Mouse (Mus musculus) midbrain, embryonic 13.5 days (tissue): ENCODE measurements at regions not wholly inside any gene's neighbourhood (a gene's known extent, or its start where the extent isn't known, plus 50 kb on each side); places are given as distances from the start of the nearest gene placed in this dataset.
"Not testable (repeated sequence)": the region's sequence is repeated elsewhere in the genome, so short reads cannot be mapped to it uniquely, and the experiment has no call there.

Source experiments
- ATAC-seq: fragments of 200-750 bp; cut with Nextera tagmentation; 2 replicates; pipeline ENCODE4 v1.8.0; 2017; ENCODE audit warnings: mild to moderate bottlenecking, moderate TSS enrichment, moderate library complexity
- H3K27ac ChIP-seq: fragments of 300-500 bp; sonication (generic); 2 replicates; pipeline ENCODE4 v1.5.1; 2015; ENCODE audit warnings: inconsistent platforms, mild to moderate bottlenecking, moderate library complexity
- H3K27me3 ChIP-seq: fragments of 300-500 bp; sonication (generic); 2 replicates; pipeline ENCODE4 v1.6.1; 2015; ENCODE audit warnings: mild to moderate bottlenecking, inconsistent platforms
- H3K36me3 ChIP-seq: fragments of 300-500 bp; sonication (generic); 2 replicates; pipeline ENCODE4 v1.6.1; 2015; ENCODE audit warnings: mild to moderate bottlenecking, inconsistent platforms
- H3K4me1 ChIP-seq: fragments of 300-500 bp; sonication (generic); replicated peaks from 2 replicates; pipeline ENCODE4 v1.6.1; 2015; ENCODE audit warnings: inconsistent platforms
- H3K4me2 ChIP-seq: fragments of 300-500 bp; sonication (generic); replicated peaks from 2 replicates; pipeline ENCODE4 v1.6.1; 2015; ENCODE audit warnings: moderate library complexity, mild to moderate bottlenecking, inconsistent platforms
- H3K4me3 ChIP-seq: fragments of 300-500 bp; sonication (generic); replicated peaks from 2 replicates; pipeline ENCODE4 v1.5.1; 2015; ENCODE audit warnings: mild to moderate bottlenecking, inconsistent platforms
- H3K9ac ChIP-seq: fragments of 300-500 bp; sonication (generic); replicated peaks from 2 replicates; pipeline ENCODE4 v1.6.1; 2015; ENCODE audit warnings: mild to moderate bottlenecking, inconsistent platforms
- H3K9me3 ChIP-seq: fragments of 300-500 bp; sonication (generic); 2 replicates; pipeline ENCODE4 v1.6.1; 2016; ENCODE audit warnings: mild to moderate bottlenecking, inconsistent platforms
- WGBS: fragments of 180-500 bp; shearing (Covaris S2); methylation state at CpG from one replicate; pipeline ENCODE4 v1.1.7; 2015; 5-methylcytosine and 5-hydroxymethylcytosine counted together

GRCm38 (mm10) chr6:82143496-82143895 lies 102.7 kb downstream of the Eva1a start:
- ATAC-seq: no peak

GRCm38 (mm10) chr6:82150051-82150450 lies 109.2 kb downstream of the Eva1a start:
- H3K27ac ChIP-seq: no peak overlapping the region
- H3K9me3 ChIP-seq: no peaks in the 10 kb centered on the region
- no peak overlapping the region for H3K9ac ChIP-seq
- no peaks in the 10 kb centered on the region for H3K27me3 ChIP-seq
- no peak overlapping the region for H3K4me2 ChIP-seq
- H3K4me1 ChIP-seq: no peaks in the 10 kb centered on the region
- ATAC-seq: no peak
- H3K36me3 ChIP-seq: no peaks in the 10 kb centered on the region
- no peak overlapping the region for H3K4me3 ChIP-seq
- WGBS: 89% methylated on average over 2 of the region's 2 CpGs

More at GRCm38 (mm10) chr6:82143496-82143895, 102.7 kb downstream of the Eva1a start:
- H3K4me1 ChIP-seq: no peaks in the 10 kb centered on the region
- H3K27ac ChIP-seq: no peak overlapping the region
- 82% methylated on average over 6 of the region's 6 CpGs for WGBS
- no peak overlapping the region for H3K4me2 ChIP-seq
- no peaks in the 10 kb centered on the region for H3K36me3 ChIP-seq
- H3K27me3 ChIP-seq: no peaks in the 10 kb centered on the region
- H3K9ac ChIP-seq: no peak overlapping the region
- H3K9me3 ChIP-seq: peaks cover 8% of the 10 kb centered on the region; the same call in 1 of the 2 replicates
- H3K4me3 ChIP-seq: no peak overlapping the region

- Histone ChIP-seq H3K9me3 (no peaks in the 10 kb centered on the region), H3K9ac (no peak overlapping the region), H3K4me1 (no peaks in the 10 kb centered on the region), H3K27me3 (no peaks in the 10 kb centered on the region), H3K4me2 (no peak overlapping the region), H3K36me3 (no peaks in the 10 kb centered on the region), H3K4me3 (no peak overlapping the region), H3K27ac (no peak overlapping the region)
- WGBS: 42% methylated on average over 5 of the region's 5 CpGs
- ATAC-seq: no peak
Observed at GRCm38 (mm10) chr6:82170349-82171080, 129.7 kb downstream of the Eva1a start.

GRCm38 (mm10) chr6:82174943-82175342 lies 134.1 kb downstream of the Eva1a start:
- Histone ChIP-seq H3K27ac (no peak overlapping the region), H3K4me3 (no peak overlapping the region), H3K4me2 (no peak overlapping the region), H3K36me3 (no peaks in the 10 kb centered on the region), H3K4me1 (no peaks in the 10 kb centered on the region), H3K9me3 (no peaks in the 10 kb centered on the region), H3K27me3 (no peaks in the 10 kb centered on the region), H3K9ac (no peak overlapping the region)
- 10% methylated on average over 2 of the region's 2 CpGs for WGBS
- no peak for ATAC-seq

- Histone ChIP-seq H3K4me1 (no peaks in the 10 kb centered on the region), H3K4me3 (no peak overlapping the region), H3K9ac (no peak overlapping the region), H3K36me3 (no peaks in the 10 kb centered on the region), H3K9me3 (no peaks in the 10 kb centered on the region), H3K4me2 (no peak overlapping the region), H3K27ac (no peak overlapping the region), H3K27me3 (no peaks in the 10 kb centered on the region)
- no peak for ATAC-seq
- 90% methylated on average over 7 of the region's 7 CpGs for WGBS
Observed at GRCm38 (mm10) chr6:82200130-82200529, 159.3 kb downstream of the Eva1a start.

GRCm38 (mm10) chr6:82204821-82205566 lies 164.2 kb downstream of the Eva1a start:
- no peak for ATAC-seq
- Histone ChIP-seq H3K36me3 (no peaks in the 10 kb centered on the region), H3K4me3 (no peak overlapping the region), H3K27me3 (no peaks in the 10 kb centered on the region), H3K9ac (no peak overlapping the region), H3K4me1 (no peaks in the 10 kb centered on the region), H3K4me2 (no peak overlapping the region), H3K9me3 (no peaks in the 10 kb centered on the region), H3K27ac (no peak overlapping the region)
- 86% methylated on average over 8 of the region's 8 CpGs for WGBS

- Histone ChIP-seq H3K4me1 (no peaks in the 10 kb centered on the region), H3K4me2 (no peak overlapping the region), H3K9ac (no peak overlapping the region), H3K27ac (no peak overlapping the region), H3K9me3 (no peaks in the 10 kb centered on the region), H3K27me3 (no peaks in the 10 kb centered on the region), H3K36me3 (no peaks in the 10 kb centered on the region), H3K4me3 (no peak overlapping the region)
- no peak for ATAC-seq
- WGBS: 26% methylated on average over 5 of the region's 5 CpGs
Observed at GRCm38 (mm10) chr6:82237834-82238233, 164.3 kb upstream of the Tacr1 start.

GRCm38 (mm10) chr6:82240584-82241245 lies 161.4 kb upstream of the Tacr1 start:
- no peaks in the 10 kb centered on the region for H3K9me3 ChIP-seq
- no peak for ATAC-seq
- no peak overlapping the region for H3K4me2 ChIP-seq
- WGBS: 80% methylated on average over 7 of the region's 7 CpGs
- no peaks in the 10 kb centered on the region for H3K36me3 ChIP-seq
- no peak overlapping the region for H3K4me3 ChIP-seq
- no peaks in the 10 kb centered on the region for H3K27me3 ChIP-seq
- H3K9ac ChIP-seq: no peak overlapping the region
- H3K4me1 ChIP-seq: no peaks in the 10 kb centered on the region
- H3K27ac ChIP-seq: no peak overlapping the region

GRCm38 (mm10) chr6:82247652-82248051 lies 154.5 kb upstream of the Tacr1 start:
- WGBS: 80% methylated on average over 1 of the region's 1 CpGs
- not testable (repeated sequence) for H3K4me3 ChIP-seq, ATAC-seq, H3K4me2 ChIP-seq, H3K4me1 ChIP-seq, H3K9me3 ChIP-seq, H3K36me3 ChIP-seq, H3K9ac ChIP-seq, H3K27me3 ChIP-seq, H3K27ac ChIP-seq

GRCm38 (mm10) chr6:82284494-82284893 lies 117.6 kb upstream of the Tacr1 start:
- ATAC-seq: no peak
- Histone ChIP-seq H3K4me1 (peaks cover 5% of the 10 kb centered on the region; the same call in 1 of the 2 replicates), H3K9ac (no peak overlapping the region), H3K36me3 (no peaks in the 10 kb centered on the region), H3K27ac (no peak overlapping the region), H3K27me3 (no peaks in the 10 kb centered on the region), H3K9me3 (no peaks in the 10 kb centered on the region), H3K4me2 (no peak overlapping the region), H3K4me3 (no peak overlapping the region)
- WGBS: 49% methylated on average over 1 of the region's 1 CpGs

GRCm38 (mm10) chr6:82285233-82285632 lies 116.9 kb upstream of the Tacr1 start:
- no peak overlapping the region for H3K9ac ChIP-seq
- H3K36me3 ChIP-seq: no peaks in the 10 kb centered on the region
- H3K27ac ChIP-seq: no peak overlapping the region; the same call in 1 of the 2 replicates
- H3K4me3 ChIP-seq: no peak overlapping the region
- H3K4me2 ChIP-seq: no peak overlapping the region
- H3K27me3 ChIP-seq: no peaks in the 10 kb centered on the region
- no peaks in the 10 kb centered on the region for H3K9me3 ChIP-seq
- no peak for ATAC-seq
- WGBS: 28% methylated on average over 6 of the region's 6 CpGs
- peaks cover 5% of the 10 kb centered on the region; the same call in 1 of the 2 replicates for H3K4me1 ChIP-seq

GRCm38 (mm10) chr6:82293507-82293906 lies 108.6 kb upstream of the Tacr1 start:
- no peak for ATAC-seq
- no peaks in the 10 kb centered on the region for H3K4me1 ChIP-seq
- 97% methylated on average over 1 of the region's 1 CpGs for WGBS
- H3K9ac ChIP-seq: no peak overlapping the region
- no peak overlapping the region for H3K27ac ChIP-seq
- no peak overlapping the region for H3K4me3 ChIP-seq
- H3K9me3 ChIP-seq: no peaks in the 10 kb centered on the region
- no peaks in the 10 kb centered on the region for H3K27me3 ChIP-seq
- H3K36me3 ChIP-seq: no peaks in the 10 kb centered on the region
- H3K4me2 ChIP-seq: no peak overlapping the region
